Mouse (Mus musculus) cerebellum, adult 2 months (tissue): ENCODE measurements around the gene Tmem136.

ENCODE experiments used
- CTCF ChIP-seq: fragments of 200-500 bp; IDR thresholded peaks from 2 replicates; pipeline ENCODE4 v1.5.1; 2011; ENCODE audit warnings: low read depth, mild to moderate bottlenecking, control low read depth, low read length, moderate library complexity, borderline replicate concordance; ENCODE audit not compliant: insufficient read depth
- POLR2A ChIP-seq: fragments of 200-500 bp; IDR thresholded peaks from 2 replicates; pipeline ENCODE4 v1.6.1; 2011; ENCODE audit warnings: low read length, control low read depth, borderline replicate concordance; ENCODE audit not compliant: insufficient read depth

- TF ChIP-seq CTCF (no peak), POLR2A (no peak)
Measured at GRCm38 (mm10) chr9:43102931-43103330, 13.4 kb downstream of the Tmem136 start.
